8 mouse cellular contexts compared by ENCODE assay signal in the genomic region with DNA sequence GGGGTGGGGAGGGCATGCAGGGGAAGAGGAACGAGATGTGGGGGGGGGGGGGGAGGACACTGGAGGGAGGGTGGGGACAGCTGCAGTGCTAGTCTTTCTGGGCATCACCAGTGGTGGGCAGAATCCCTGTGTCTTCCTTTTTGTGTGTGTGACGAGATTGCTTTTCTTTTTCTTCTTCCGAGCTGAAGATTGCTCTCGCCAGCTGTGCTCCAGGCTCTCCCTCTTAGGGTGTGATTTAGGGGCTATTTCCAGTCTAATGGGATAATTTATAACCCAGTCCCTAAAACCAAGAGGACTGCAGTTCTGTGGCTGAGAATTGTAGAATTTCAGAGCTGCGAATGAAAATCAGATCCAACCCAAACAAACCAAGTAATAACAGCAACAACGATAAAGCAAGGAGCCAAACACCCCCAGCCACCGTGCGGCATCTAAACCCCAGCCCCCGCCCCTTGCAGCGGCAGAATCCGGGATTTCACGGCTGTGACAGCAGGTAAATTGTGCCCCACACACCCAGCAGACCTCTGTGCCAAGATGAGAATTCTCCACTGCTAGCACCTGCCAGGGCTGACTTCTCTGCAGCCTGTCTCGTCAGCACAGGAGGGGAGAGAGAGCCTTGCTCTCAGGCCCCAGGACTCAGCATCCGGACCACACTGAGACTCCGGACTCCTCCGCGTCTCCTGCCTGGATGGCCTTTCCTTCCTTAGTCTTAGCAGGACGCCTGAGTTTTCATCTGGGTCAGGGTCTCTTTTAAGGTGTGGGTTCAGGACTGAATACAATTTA.
DNase-seq lines count a peak whose midpoint lies in the region; ATAC-seq and TF ChIP-seq lines count a peak whose summit lies in the region.

No protein-coding gene starts in this region.

- no peaks in the 10 kb centered on the region for H3K4me1 ChIP-seq in cortical plate, adult 2 months (ENCODE audit: control insufficient read depth, insufficient read depth, low read length)
- peaks cover 41% of the 10 kb centered on the region for H3K4me1 ChIP-seq in hindbrain, embryonic 12.5 days
- 0 out of 2 replicates have a peak, but pooled peaks cover 3% of the 10 kb centered on the region for H3K4me1 ChIP-seq in liver, embryonic 15.5 days (replicated peaks)

- no peak for DNase-seq in layer of hippocampus, adult 2 months (ENCODE audit: low spot score in 2 of 2)
- DNase-seq in layer of hippocampus, adult 8-10 months (ENCODE audit: low spot score in 2 of 2) = no peak
- no peak for DNase-seq in spleen, postnatal 4 days (ENCODE audit: low spot score in 2 of 2)
- no peak for DNase-seq in gastrocnemius, postnatal 36 days
- DNase-seq in left cerebral cortex, postnatal 25 days (ENCODE audit: low spot score in 2 of 2) = no peak

- ATAC-seq in hindbrain, embryonic 12.5 days (ENCODE audit: low FRiP score) = peak; percentile 46; the same call in 1 of the 2 replicates
- ATAC-seq in liver, embryonic 15.5 days (ENCODE audit: insufficient read depth) = no peak

- no peak for TF ChIP-seq POLR2A in cortical plate, adult 2 months (IDR thresholded peaks at IDR 0.05; ENCODE audit: extremely low read depth, insufficient read depth, low read length)

- H3K9me3 ChIP-seq in hindbrain, embryonic 12.5 days (replicated peaks) = no peaks in the 10 kb centered on the region
- no peaks in the 10 kb centered on the region for H3K9me3 ChIP-seq in liver, embryonic 15.5 days (replicated peaks)

- no peaks in the 10 kb centered on the region for H3K36me3 ChIP-seq in hindbrain, embryonic 12.5 days
- no peaks in the 10 kb centered on the region for H3K36me3 ChIP-seq in liver, embryonic 15.5 days (replicated peaks)

- H3K4me3 ChIP-seq in layer of hippocampus, adult 2 months = peak overlapping the region; percentile 38
- peak overlapping the region; percentile 11; the same call in 1 of the 2 replicates for H3K4me3 ChIP-seq in cortical plate, adult 2 months (ENCODE audit: insufficient read depth, low read length)
- peak overlapping the region; percentile 17 for H3K4me3 ChIP-seq in hindbrain, embryonic 12.5 days
- H3K4me3 ChIP-seq in liver, embryonic 15.5 days (replicated peaks) = no peak overlapping the region

- intact Hi-C loops in gastrocnemius, postnatal 36 days (cut with DNase I) = no loop called here
- intact Hi-C loops in left cerebral cortex, postnatal 25 days (cut with DNase I) = no loop called here

- H3K27ac ChIP-seq in layer of hippocampus, adult 2 months = peak overlapping the region; percentile 53
- H3K27ac ChIP-seq in cortical plate, adult 2 months (ENCODE audit: insufficient read depth, low read length) = no peak overlapping the region
- H3K27ac ChIP-seq in hindbrain, embryonic 12.5 days = peak overlapping the region; percentile 35; the same call in 1 of the 2 replicates
- H3K27ac ChIP-seq in liver, embryonic 15.5 days (replicated peaks) = no peak overlapping the region

- H3K27me3 ChIP-seq in hindbrain, embryonic 12.5 days = peaks cover 11% of the 10 kb centered on the region
- H3K27me3 ChIP-seq in liver, embryonic 15.5 days = peaks cover 32% of the 10 kb centered on the region

- H3K4me2 ChIP-seq in hindbrain, embryonic 12.5 days (replicated peaks) = peak overlapping the region; percentile 64
- H3K4me2 ChIP-seq in liver, embryonic 15.5 days = peak overlapping the region; percentile 17; the same call in 1 of the 2 replicates

- WGBS in hindbrain, embryonic 12.5 days = 1% methylated on average over 18 of the region's 18 CpGs
- 2% methylated on average over 18 of the region's 18 CpGs for whole genome bisulfite sequencing in liver, embryonic 15.5 days (ENCODE audit: insufficient replicate concordance)

- H3K9ac ChIP-seq in hindbrain, embryonic 12.5 days = peak overlapping the region; percentile 37
- no peak overlapping the region for H3K9ac ChIP-seq in liver, embryonic 15.5 days

- TF ChIP-seq CTCF in layer of hippocampus, adult 2 months (conservative IDR thresholded peaks at IDR 0.05) = no peak
- no peak for TF ChIP-seq CTCF in cortical plate, adult 2 months (IDR thresholded peaks at IDR 0.05; ENCODE audit: extremely low read depth, insufficient read depth, low read length)

Comparison
In these comparisons a context has a peak if more than half of its experiments do, and no peak if none do; other contexts are left out.
1. H3K27ac ChIP-seq: peak in layer of hippocampus, adult 2 months (single experiment) and hindbrain, embryonic 12.5 days (single experiment); none in cortical plate, adult 2 months (single experiment) and liver, embryonic 15.5 days (single experiment).